Mouse (Mus musculus) olfactory bulb, adult 2 months (tissue): Measurements from ENCODE around the gene Olfr1102.

Experiments
- CTCF ChIP-seq: fragments of 200-500 bp; IDR thresholded peaks from 2 replicates; pipeline ENCODE4 v1.5.1; 2012; ENCODE audit warnings: low read depth, mild to moderate bottlenecking, low read length, moderate library complexity; ENCODE audit not compliant: insufficient read depth
- POLR2A ChIP-seq: fragments of 200-500 bp; IDR thresholded peaks from 2 replicates; pipeline ENCODE4 v1.6.1; 2012; ENCODE audit warnings: mild to moderate bottlenecking, low read depth, low read length, moderate library complexity; ENCODE audit not compliant: insufficient read depth

GRCm38 (mm10) chr2:87026980-87027379 lies 28.8 kb downstream of the Olfr1102 start, which contains the start of gene Olfr1104:
- TF ChIP-seq CTCF (no peak), POLR2A (no peak)
